Mouse (Mus musculus) erythroblast, embryonic 14.5 days (primary cell): ENCODE measurements around the gene 4930442H23Rik. TPM values are rescaled to one million over a fixed set of nuclear protein-coding genes. Genes with fewer than 3 reads are reported as not detected.
"Not testable (repeated sequence)": the region's sequence is repeated elsewhere in the genome, so short reads cannot be mapped to it uniquely, and the experiment has no call there.

Experiments used
- H3K27me3 ChIP-seq: 2 replicates; pipeline ENCODE4 v1.6.1; 2012; ENCODE audit warnings: inconsistent platforms; ENCODE audit not compliant: control insufficient read depth
- H3K36me3 ChIP-seq: 2 replicates; pipeline ENCODE4 v1.6.1; 2012; ENCODE audit warnings: mild to moderate bottlenecking, inconsistent platforms; ENCODE audit not compliant: control insufficient read depth
- H3K4me1 ChIP-seq: 2 replicates; pipeline ENCODE4 v1.6.1; 2012; ENCODE audit warnings: inconsistent platforms; ENCODE audit not compliant: control insufficient read depth
- H3K4me3 ChIP-seq: replicated peaks from 2 replicates; pipeline ENCODE3; 2012; ENCODE audit warnings: moderate library complexity, mild to moderate bottlenecking, inconsistent platforms
- H3K9me3 ChIP-seq: 2 replicates; pipeline ENCODE4 v1.6.1; 2012; ENCODE audit warnings: low read length, inconsistent platforms, mixed read lengths; ENCODE audit not compliant: control insufficient read depth
- GATA1 ChIP-seq: IDR thresholded peaks from 2 replicates; pipeline ENCODE4 v1.6.1; 2012; ENCODE audit warnings: low read length, inconsistent platforms, mixed read lengths
- TAL1 ChIP-seq: IDR thresholded peaks from 3 replicates; pipeline ENCODE4 v1.6.1; 2012; ENCODE audit warnings: low read length, inconsistent platforms, mixed read lengths
- polyA plus RNA-seq: library from polyadenylated mRNA; stranded (reverse); fragments of >175 nt; gene quantifications from 2 replicates; pipeline ENCODE4 v1.2.3, GENCODE M21; 2012

The 4930442H23Rik gene
- polyA plus RNA-seq, 1 experiment, result not detected

GRCm38 (mm10) chr10:81192270-81192967, 8.8 kb upstream of the 4930442H23Rik start:
- Histone ChIP-seq H3K9me3 (peaks cover 3% of the 10 kb centered on the region; the same call in 1 of the 2 replicates), H3K36me3 (peaks cover 29% of the 10 kb centered on the region), H3K4me1 (peaks cover 60% of the 10 kb centered on the region), H3K27me3 (peaks cover 52% of the 10 kb centered on the region), H3K4me3 (peak overlapping the region; percentile 82)
- TF ChIP-seq TAL1 (no peak), GATA1 (no peak)

GRCm38 (mm10) chr10:81191342-81191982, 7.8 kb upstream of the 4930442H23Rik start:
- Histone ChIP-seq H3K4me3 (no peak overlapping the region), H3K4me1 (peaks cover 63% of the 10 kb centered on the region), H3K27me3 (peaks cover 42% of the 10 kb centered on the region), H3K36me3 (peaks cover 39% of the 10 kb centered on the region), H3K9me3 (peaks cover 3% of the 10 kb centered on the region; the same call in 1 of the 2 replicates)
- TF ChIP-seq TAL1 (no peak), GATA1 (no peak)

- H3K9me3 ChIP-seq, result peaks cover 3% of the 10 kb centered on the region; the same call in 1 of the 2 replicates
- TF ChIP-seq GATA1, result no peak
- no peak for TF ChIP-seq TAL1
- H3K4me1 ChIP-seq, result peaks cover 63% of the 10 kb centered on the region
- H3K4me3 ChIP-seq, result no peak overlapping the region
- H3K36me3 ChIP-seq, result peaks cover 41% of the 10 kb centered on the region
- peaks cover 37% of the 10 kb centered on the region for H3K27me3 ChIP-seq
These were observed 7.3 kb upstream of the 4930442H23Rik start for GRCm38 (mm10) chr10:81190912-81191321.

GRCm38 (mm10) chr10:81190236-81190911, 6.7 kb upstream of the 4930442H23Rik start:
- Histone ChIP-seq H3K4me3 (no peak overlapping the region), H3K36me3 (peaks cover 45% of the 10 kb centered on the region), H3K4me1 (peaks cover 59% of the 10 kb centered on the region)

GRCm38 (mm10) chr10:81189821-81190220, 6.2 kb upstream of the 4930442H23Rik start:
- no peak for TF ChIP-seq TAL1
- no peak for TF ChIP-seq GATA1
- peaks cover 50% of the 10 kb centered on the region for H3K36me3 ChIP-seq
- H3K4me3 ChIP-seq, result no peak overlapping the region

More at GRCm38 (mm10) chr10:81190236-81190911, 6.7 kb upstream of the 4930442H23Rik start:
- TF ChIP-seq TAL1 (no peak), GATA1 (no peak)
- Histone ChIP-seq H3K9me3 (peaks cover 3% of the 10 kb centered on the region; the same call in 1 of the 2 replicates), H3K27me3 (peaks cover 32% of the 10 kb centered on the region)

GRCm38 (mm10) chr10:81187161-81187560, 3.5 kb upstream of the 4930442H23Rik start:
- H3K36me3 ChIP-seq, result peaks cover 70% of the 10 kb centered on the region
- no peaks in the 10 kb centered on the region for H3K9me3 ChIP-seq
- H3K27me3 ChIP-seq, result no peaks in the 10 kb centered on the region
- no peak overlapping the region for H3K4me3 ChIP-seq
- TF ChIP-seq TAL1, result no peak
- TF ChIP-seq GATA1, result no peak
- peaks cover 60% of the 10 kb centered on the region for H3K4me1 ChIP-seq

More at GRCm38 (mm10) chr10:81189821-81190220, 6.2 kb upstream of the 4930442H23Rik start:
- Histone ChIP-seq H3K27me3 (peaks cover 26% of the 10 kb centered on the region), H3K4me1 (peaks cover 59% of the 10 kb centered on the region), H3K9me3 (peaks cover 3% of the 10 kb centered on the region; the same call in 1 of the 2 replicates)

- no peaks in the 10 kb centered on the region for H3K27me3 ChIP-seq
- peaks cover 57% of the 10 kb centered on the region for H3K4me1 ChIP-seq
- peaks cover 75% of the 10 kb centered on the region for H3K36me3 ChIP-seq
- no peaks in the 10 kb centered on the region for H3K9me3 ChIP-seq
- no peak overlapping the region for H3K4me3 ChIP-seq
- TF ChIP-seq GATA1 (no peak), TAL1 (no peak)
These were observed 1.1 kb upstream of the 4930442H23Rik start for GRCm38 (mm10) chr10:81184765-81185164.

GRCm38 (mm10) chr10:81182336-81183333, 1.0 kb downstream of the 4930442H23Rik start, which contains the start of gene Dapk3:
Dapk3 (plus strand) TSS chr10:81183005.
- no peaks in the 10 kb centered on the region; the same call in 1 of the 2 replicates for H3K27me3 ChIP-seq
- no peaks in the 10 kb centered on the region for H3K9me3 ChIP-seq
- TF ChIP-seq TAL1 (no peak), GATA1 (no peak)
- peaks cover 87% of the 10 kb centered on the region for H3K36me3 ChIP-seq
- peak within 1 kb of the TSS; percentile 72 for H3K4me3 ChIP-seq
- peaks cover 73% of the 10 kb centered on the region for H3K4me1 ChIP-seq

- Histone ChIP-seq H3K4me1 (peaks cover 76% of the 10 kb centered on the region), H3K36me3 (peaks cover 88% of the 10 kb centered on the region)
- not testable (repeated sequence) for H3K9me3 ChIP-seq, H3K27me3 ChIP-seq, H3K4me3 ChIP-seq
These were observed 1.8 kb downstream of the 4930442H23Rik start for GRCm38 (mm10) chr10:81181860-81182259.
